Mouse (Mus musculus) liver, embryonic 13.5 days (tissue): ENCODE measurements at regions not wholly inside any gene's neighbourhood (a gene's known extent, or its start where the extent isn't known, plus 50 kb on each side); places are given as distances from the start of the nearest gene placed in this dataset.

Source experiments
- ATAC-seq: fragments of 200-750 bp; cut with Nextera tagmentation; 2 replicates; pipeline ENCODE4 v1.8.0; 2017; ENCODE audit warnings: low read depth, mild to moderate bottlenecking, moderate number of reproducible peaks, moderate library complexity
- DNase-seq: peaks from one replicate; pipeline ENCODE4 v3.0.0; 2022
- H3K27ac ChIP-seq: fragments of 300-500 bp; sonication (generic); 2 replicates; pipeline ENCODE4 v1.5.1; 2015; ENCODE audit warnings: moderate library complexity, mild to moderate bottlenecking, inconsistent platforms
- H3K27me3 ChIP-seq: fragments of 300-500 bp; sonication (generic); 2 replicates; pipeline ENCODE4 v1.6.1; 2015; ENCODE audit warnings: mild to moderate bottlenecking, inconsistent platforms
- H3K36me3 ChIP-seq: fragments of 300-500 bp; sonication (generic); 2 replicates; pipeline ENCODE4 v1.6.1; 2015; ENCODE audit warnings: mild to moderate bottlenecking, inconsistent platforms
- H3K4me1 ChIP-seq: fragments of 300-500 bp; sonication (generic); replicated peaks from 2 replicates; pipeline ENCODE4 v1.6.1; 2015; ENCODE audit warnings: inconsistent platforms
- H3K4me2 ChIP-seq: fragments of 300-500 bp; sonication (generic); 2 replicates; pipeline ENCODE4 v1.6.1; 2015; ENCODE audit warnings: inconsistent platforms, mild to moderate bottlenecking, moderate library complexity
- H3K4me3 ChIP-seq: fragments of 300-500 bp; sonication (generic); replicated peaks from 2 replicates; pipeline ENCODE4 v1.5.1; 2015; ENCODE audit warnings: mild to moderate bottlenecking, inconsistent platforms
- H3K9ac ChIP-seq: fragments of 300-500 bp; sonication (generic); 2 replicates; pipeline ENCODE4 v1.6.1; 2015; ENCODE audit warnings: mild to moderate bottlenecking, inconsistent platforms
- H3K9me3 ChIP-seq: fragments of 300-500 bp; sonication (generic); replicated peaks from 2 replicates; pipeline ENCODE4 v1.6.1; 2016; ENCODE audit warnings: inconsistent platforms
- WGBS: fragments of 180-500 bp; shearing (Covaris S2); methylation state at CpG from one replicate; pipeline ENCODE4 v1.1.7; 2015; ENCODE audit not compliant: insufficient replicate concordance; 5-methylcytosine and 5-hydroxymethylcytosine counted together

DNA sequence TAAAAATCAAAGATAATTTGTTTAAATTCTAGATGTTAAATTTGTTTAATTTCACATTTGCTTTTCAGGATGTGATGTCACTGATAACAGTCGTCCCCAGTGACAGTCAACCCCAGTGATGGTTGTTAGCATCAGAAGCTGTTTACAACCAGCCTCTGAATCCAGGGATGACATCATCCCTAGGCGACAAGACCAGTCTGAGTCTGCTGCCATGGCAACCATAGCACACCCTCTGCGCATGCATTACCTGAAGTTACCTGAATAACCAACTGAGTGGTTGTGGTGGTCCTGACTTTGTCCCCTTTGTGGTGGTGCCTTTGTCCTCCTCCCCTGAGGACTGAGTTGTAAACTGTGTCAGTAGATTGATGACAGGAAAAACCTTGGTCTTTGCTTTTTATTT lies 92.0 kb upstream of the Zfp644 start:
- 22% methylated on average over 3 of the region's 3 CpGs for WGBS
- DNase-seq (no peak), ATAC-seq (no peak)
- Histone ChIP-seq H3K27me3 (peaks cover 12% of the 10 kb centered on the region; the same call in 1 of the 2 replicates), H3K27ac (no peak overlapping the region), H3K9ac (no peak overlapping the region), H3K4me3 (no peak overlapping the region), H3K9me3 (no peaks in the 10 kb centered on the region), H3K4me1 (peaks cover 12% of the 10 kb centered on the region), H3K36me3 (no peaks in the 10 kb centered on the region), H3K4me2 (no peak overlapping the region)

DNA sequence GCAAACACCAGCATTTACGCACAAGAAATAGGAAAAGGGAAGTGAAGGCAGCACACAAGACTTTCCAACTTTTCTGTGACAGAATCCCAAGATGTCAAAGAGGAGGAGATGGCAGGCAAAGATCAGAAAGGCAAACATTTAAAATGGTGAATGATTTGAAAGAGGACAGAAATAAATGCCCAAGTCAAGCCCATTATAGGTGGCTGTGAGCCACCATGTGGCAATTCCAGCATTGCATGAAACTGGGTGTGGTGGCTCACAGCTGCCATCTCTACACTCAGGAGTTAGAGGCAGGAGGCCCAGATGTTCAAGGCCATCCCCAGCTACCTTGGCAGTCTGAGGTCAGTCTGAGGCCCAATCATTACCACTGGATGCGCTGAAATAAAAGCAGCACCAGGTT lies 88.0 kb upstream of the Zfp644 start:
- Histone ChIP-seq H3K4me2 (0 out of 2 replicates have a peak overlapping the region, but pooled peaks have one; percentile 1), H3K27ac (no peak overlapping the region), H3K9ac (no peak overlapping the region), H3K4me3 (no peak overlapping the region), H3K36me3 (no peaks in the 10 kb centered on the region), H3K4me1 (peaks cover 10% of the 10 kb centered on the region; the same call in 1 of the 2 replicates), H3K27me3 (peaks cover 4% of the 10 kb centered on the region; the same call in 1 of the 2 replicates), H3K9me3 (no peaks in the 10 kb centered on the region)
- ATAC-seq (no peak), DNase-seq (no peak)
- 53% methylated on average over 2 of the region's 2 CpGs for WGBS

DNA sequence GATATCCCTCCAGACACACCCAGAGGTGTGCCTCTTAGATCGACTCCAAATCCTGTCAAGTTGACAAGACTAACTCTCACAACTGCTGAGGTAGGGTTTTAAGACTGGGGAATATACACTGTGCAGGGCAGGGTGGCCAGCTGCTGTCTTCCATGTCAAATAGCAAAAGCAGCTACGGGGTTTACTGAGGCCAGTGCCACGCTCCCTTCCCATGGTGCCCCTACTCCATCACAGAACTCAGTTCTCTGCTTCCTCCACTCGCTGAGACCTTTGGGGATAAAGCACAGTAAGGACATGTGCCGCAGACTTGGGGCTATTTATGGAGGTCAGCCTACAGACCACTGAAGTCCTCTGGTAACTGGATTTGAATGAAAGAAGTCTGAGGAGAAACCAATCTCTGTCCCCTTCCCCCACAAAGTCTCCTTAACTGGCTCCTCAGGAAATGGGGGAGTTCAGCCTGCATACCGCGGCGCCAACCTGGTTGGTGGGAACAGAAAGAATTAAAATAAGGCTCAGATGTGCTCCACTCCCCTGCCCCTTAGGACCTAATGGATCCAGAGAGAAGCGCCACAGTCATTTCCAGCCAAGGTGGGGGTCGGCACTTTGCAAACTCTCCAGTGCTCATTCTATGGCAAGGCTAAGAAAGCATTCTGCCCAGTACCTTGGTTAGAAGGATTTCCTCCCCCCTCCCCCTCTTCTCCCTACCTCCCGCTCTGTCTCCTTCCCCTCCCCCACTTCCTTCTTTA lies 87.0 kb upstream of the Zfp644 start:
- DNase-seq (no peak), ATAC-seq (no peak)
- Histone ChIP-seq H3K27ac (no peak overlapping the region), H3K9ac (no peak overlapping the region), H3K4me3 (no peak overlapping the region), H3K4me1 (peaks cover 10% of the 10 kb centered on the region; the same call in 1 of the 2 replicates), H3K4me2 (peak overlapping the region; percentile 43), H3K27me3 (peaks cover 4% of the 10 kb centered on the region; the same call in 1 of the 2 replicates), H3K9me3 (no peaks in the 10 kb centered on the region), H3K36me3 (no peaks in the 10 kb centered on the region)
- 13% methylated on average over 11 of the region's 11 CpGs for WGBS

DNA sequence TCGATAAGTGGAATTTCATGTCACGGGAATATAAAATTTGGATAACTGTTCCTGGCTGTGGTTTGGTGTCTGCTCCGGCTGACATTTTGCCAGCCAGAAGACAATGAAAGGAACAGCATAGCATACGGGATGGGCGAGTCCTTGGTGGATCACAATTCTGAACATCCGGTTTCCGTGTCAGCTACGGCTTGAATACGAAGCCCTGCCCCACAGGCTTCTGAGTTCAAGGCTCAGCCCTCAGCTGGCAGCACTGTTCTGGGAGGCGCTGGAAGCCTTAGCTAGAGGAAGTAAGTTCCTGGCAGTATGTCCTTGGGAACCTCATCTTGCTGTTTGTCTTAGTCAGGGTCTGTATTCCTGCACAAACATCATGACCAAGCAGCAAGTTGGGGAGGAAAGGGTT lies 83.7 kb upstream of the Zfp644 start:
- ATAC-seq: no peak
- no peak for DNase-seq
- no peaks in the 10 kb centered on the region for H3K36me3 ChIP-seq
- H3K4me3 ChIP-seq: no peak overlapping the region
- H3K27ac ChIP-seq: no peak overlapping the region
- WGBS: 70% methylated on average over 10 of the region's 10 CpGs
- no peaks in the 10 kb centered on the region for H3K9me3 ChIP-seq
- no peak overlapping the region for H3K4me2 ChIP-seq
- H3K9ac ChIP-seq: no peak overlapping the region
- H3K4me1 ChIP-seq: peaks cover 10% of the 10 kb centered on the region; the same call in 1 of the 2 replicates
- peaks cover 4% of the 10 kb centered on the region; the same call in 1 of the 2 replicates for H3K27me3 ChIP-seq

DNA sequence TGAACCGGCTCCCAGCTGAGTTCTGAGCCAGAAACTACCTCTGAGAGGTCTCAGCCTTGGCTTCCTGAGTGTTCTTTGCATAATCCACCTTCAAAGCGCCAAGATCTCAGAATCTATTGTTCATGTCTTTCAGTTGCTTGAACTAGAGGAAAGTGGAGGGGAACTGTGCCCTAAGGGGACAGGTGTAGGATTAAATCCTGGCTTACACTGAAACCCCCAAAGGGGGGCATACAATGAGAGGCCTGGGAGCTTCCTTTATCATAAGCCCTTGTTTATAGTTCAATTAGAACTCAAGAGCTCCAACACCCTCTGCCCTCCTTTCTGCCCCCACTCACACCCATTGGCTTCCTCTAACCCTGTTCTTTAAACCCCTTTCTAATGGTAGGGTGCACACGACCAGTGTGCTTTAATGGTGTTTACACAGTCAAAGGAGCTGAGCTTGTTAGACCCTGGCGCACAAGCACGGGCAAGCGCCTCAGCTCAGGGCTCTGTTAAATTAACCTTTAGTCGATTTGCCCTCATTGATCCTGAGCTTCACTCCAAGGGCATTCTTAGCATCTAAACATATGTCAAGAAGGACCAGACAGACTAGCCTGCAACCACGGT lies 81.2 kb upstream of the Zfp644 start:
- Histone ChIP-seq H3K4me1 (no peaks in the 10 kb centered on the region), H3K36me3 (no peaks in the 10 kb centered on the region), H3K9ac (no peak overlapping the region), H3K9me3 (no peaks in the 10 kb centered on the region), H3K4me3 (no peak overlapping the region), H3K27me3 (0 out of 2 replicates have a peak, but pooled peaks cover 2% of the 10 kb centered on the region), H3K27ac (no peak overlapping the region), H3K4me2 (no peak overlapping the region)
- ATAC-seq (no peak), DNase-seq (no peak)
- 47% methylated on average over 8 of the region's 8 CpGs for whole genome bisulfite sequencing

DNA sequence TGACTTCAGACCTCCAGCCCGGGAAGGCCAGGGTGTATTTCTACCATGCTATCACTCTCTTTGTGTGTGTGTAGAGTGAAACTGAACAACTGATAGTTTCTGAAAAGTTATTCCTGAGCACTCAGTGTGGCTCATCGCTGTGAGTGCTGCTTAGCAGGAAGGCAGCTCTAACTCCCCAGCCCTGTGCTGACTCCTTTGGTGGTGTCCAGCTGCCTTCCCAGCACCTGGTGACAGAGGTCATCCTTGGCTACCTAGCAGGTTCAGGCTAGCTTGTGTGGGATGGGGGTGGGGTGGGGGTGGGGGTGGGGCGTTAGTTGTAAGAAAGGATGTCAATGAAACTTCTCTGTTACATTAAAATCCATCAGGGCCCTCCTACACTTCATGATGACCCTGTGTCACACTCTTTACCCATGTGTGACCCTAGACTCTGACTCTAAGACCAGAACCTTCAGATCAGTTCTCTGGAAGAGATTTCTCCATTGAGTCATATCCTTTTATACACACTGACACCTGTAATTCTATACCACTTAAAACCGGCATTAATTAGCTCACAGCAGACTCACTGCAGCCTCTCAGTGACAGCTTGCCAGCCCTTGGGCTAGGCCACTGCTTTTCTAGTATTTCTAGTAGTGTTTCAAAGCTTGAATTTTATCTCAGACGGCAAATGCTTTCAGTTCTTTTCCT lies 78.1 kb upstream of the Zfp644 start:
- Histone ChIP-seq H3K27me3 (0 out of 2 replicates have a peak, but pooled peaks cover 4% of the 10 kb centered on the region), H3K27ac (no peak overlapping the region), H3K4me3 (no peak overlapping the region), H3K4me2 (no peak overlapping the region), H3K9me3 (no peaks in the 10 kb centered on the region), H3K36me3 (no peaks in the 10 kb centered on the region), H3K9ac (no peak overlapping the region), H3K4me1 (no peaks in the 10 kb centered on the region)
- DNase-seq: no peak
- ATAC-seq: no peak
- WGBS: 61% methylated on average over 5 of the region's 5 CpGs

DNA sequence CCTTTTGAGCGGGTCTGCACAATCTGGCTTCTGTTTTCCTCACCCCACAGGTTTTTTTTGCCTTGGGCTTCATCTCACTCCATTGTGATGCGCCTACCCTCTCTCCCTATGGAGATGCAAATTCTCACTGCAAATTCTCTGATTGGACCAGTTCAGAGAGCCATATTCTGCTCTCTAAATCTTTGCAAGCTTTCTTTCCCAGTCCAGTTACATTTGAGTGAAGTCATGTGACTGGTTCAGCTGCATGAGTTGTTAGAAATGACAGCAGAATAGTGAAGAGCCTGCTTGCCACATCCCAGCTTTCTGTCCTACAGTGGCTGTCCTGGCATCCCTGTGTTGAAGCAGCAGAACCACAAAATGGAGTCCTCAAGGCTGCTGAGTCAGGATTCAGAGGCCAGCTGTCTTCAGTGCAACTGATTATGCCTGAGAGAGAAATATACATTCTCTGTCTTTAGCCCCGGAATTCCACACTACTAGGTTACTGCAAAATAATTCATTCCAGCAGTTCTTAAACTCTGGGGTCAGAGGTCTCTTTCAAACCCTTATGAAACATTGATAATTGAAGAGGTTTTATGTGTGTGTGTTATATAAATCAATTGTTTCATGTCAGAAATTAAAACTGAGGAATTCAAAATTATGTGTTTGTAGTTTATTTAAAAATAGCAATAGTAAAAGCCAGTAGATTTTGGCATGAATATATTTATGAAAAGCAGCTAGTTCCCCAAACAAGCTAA lies 76.3 kb upstream of the Zfp644 start:
- no peak overlapping the region for H3K27ac ChIP-seq
- ATAC-seq (no peak), DNase-seq (no peak)
- no peak overlapping the region for H3K4me3 ChIP-seq
- no peak overlapping the region for H3K4me2 ChIP-seq
- no peaks in the 10 kb centered on the region for H3K9me3 ChIP-seq
- no peaks in the 10 kb centered on the region for H3K4me1 ChIP-seq
- H3K9ac ChIP-seq: no peak overlapping the region
- 49% methylated on average over 3 of the region's 3 CpGs for WGBS
- H3K27me3 ChIP-seq: 0 out of 2 replicates have a peak, but pooled peaks cover 4% of the 10 kb centered on the region
- H3K36me3 ChIP-seq: no peaks in the 10 kb centered on the region

DNA sequence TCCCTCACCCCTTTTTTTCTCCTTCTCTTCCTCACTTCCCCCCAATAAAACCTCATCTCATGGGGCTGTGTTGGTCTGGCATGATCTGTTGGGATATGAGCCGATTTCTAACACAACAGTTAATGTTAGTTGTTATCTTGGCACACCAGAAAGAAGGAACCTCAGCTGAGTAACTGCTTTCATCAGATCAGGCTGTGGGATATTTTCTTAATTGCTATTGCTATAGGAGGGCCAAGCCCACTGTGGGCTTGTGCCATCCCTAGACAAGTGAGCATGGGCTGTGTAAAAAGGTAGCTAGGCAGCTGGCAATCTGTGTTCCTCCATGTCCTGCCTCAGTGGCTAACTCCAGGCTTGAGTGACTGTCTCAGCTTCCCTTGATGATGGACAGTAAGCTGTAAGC lies 73.9 kb upstream of the Zfp644 start:
- H3K27ac ChIP-seq: no peak overlapping the region
- DNase-seq: no peak
- no peaks in the 10 kb centered on the region for H3K4me1 ChIP-seq
- H3K9me3 ChIP-seq: no peaks in the 10 kb centered on the region
- no peak overlapping the region for H3K4me2 ChIP-seq
- H3K27me3 ChIP-seq: 0 out of 2 replicates have a peak, but pooled peaks cover 4% of the 10 kb centered on the region
- no peak overlapping the region for H3K4me3 ChIP-seq
- ATAC-seq: no peak
- no peak overlapping the region for H3K9ac ChIP-seq
- WGBS: 41% methylated on average over 1 of the region's 1 CpGs
- no peaks in the 10 kb centered on the region for H3K36me3 ChIP-seq

DNA sequence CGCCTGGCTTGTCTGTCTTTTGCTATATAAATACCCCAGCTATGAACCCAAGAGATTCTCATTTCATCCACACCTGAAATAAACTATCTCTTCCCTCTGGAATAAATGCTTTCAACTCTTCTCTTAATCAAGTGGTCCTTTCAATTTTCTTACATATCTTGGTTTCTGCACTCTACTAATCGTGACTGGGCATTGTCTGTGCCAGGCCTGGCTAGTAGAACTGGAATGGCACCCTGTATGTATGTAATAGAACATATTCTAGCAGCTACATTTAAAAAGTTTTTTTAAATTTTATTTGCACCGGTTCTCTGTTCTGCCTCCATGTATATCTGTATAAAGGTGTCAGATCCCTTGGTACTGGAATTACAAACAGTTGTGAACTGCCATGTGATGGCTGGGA lies 68.2 kb upstream of the Zfp644 start:
- no peaks in the 10 kb centered on the region for H3K4me1 ChIP-seq
- H3K27ac ChIP-seq: no peak overlapping the region
- peaks cover 9% of the 10 kb centered on the region; the same call in 1 of the 2 replicates for H3K27me3 ChIP-seq
- H3K4me3 ChIP-seq: no peak overlapping the region
- 58% methylated on average over 3 of the region's 3 CpGs for WGBS
- ATAC-seq (no peak), DNase-seq (no peak)
- no peak overlapping the region for H3K9ac ChIP-seq
- no peaks in the 10 kb centered on the region for H3K9me3 ChIP-seq
- H3K4me2 ChIP-seq: no peak overlapping the region
- no peaks in the 10 kb centered on the region for H3K36me3 ChIP-seq

DNA sequence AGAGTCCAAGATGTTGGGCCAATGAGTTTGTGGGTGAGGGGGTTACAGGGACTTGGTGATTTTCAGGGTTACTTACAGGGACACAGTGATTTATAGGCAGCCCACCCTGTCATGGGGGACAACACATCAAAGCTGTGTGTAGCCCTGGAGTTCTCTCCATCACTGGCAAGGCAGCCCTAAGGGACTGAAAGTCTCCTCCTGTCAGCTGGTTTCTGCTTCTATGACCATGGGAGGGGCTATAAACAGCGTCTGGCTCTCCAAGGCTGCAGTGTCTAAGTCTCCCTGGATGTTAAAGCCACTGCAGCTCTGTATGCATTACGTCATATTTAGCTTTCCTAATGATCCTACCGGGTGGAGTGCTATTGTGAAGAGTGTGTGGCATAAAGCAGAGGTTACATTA lies 66.2 kb upstream of the Zfp644 start:
- peaks cover 22% of the 10 kb centered on the region for H3K27me3 ChIP-seq
- no peaks in the 10 kb centered on the region for H3K4me1 ChIP-seq
- H3K4me3 ChIP-seq: no peak overlapping the region
- no peak overlapping the region for H3K4me2 ChIP-seq
- no peak for ATAC-seq
- no peaks in the 10 kb centered on the region for H3K9me3 ChIP-seq
- no peak overlapping the region for H3K9ac ChIP-seq
- WGBS: 48% methylated on average over 3 of the region's 3 CpGs
- H3K36me3 ChIP-seq: no peaks in the 10 kb centered on the region
- no peak overlapping the region for H3K27ac ChIP-seq
- DNase-seq: no peak

DNA sequence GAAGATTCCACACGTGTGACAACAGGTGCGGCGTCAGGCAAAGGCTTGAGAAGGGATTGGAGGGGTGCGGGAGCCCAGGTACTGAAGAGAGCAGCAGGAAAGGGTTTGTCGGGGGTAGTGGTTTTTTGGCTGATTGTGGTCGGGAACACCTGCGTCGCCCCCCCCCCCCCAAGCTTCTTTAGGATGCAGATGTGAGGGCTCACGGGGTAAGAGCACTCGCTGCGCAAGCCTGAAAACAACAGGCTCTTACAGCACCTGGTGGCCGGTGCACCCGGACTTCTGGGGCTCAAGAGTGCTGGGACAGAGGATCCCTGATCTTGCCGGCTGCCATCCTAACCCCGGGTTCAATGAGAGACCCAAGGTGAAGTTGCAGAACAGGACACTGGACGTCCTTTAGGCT lies 60.9 kb upstream of the Zfp644 start:
- Histone ChIP-seq H3K9me3 (no peaks in the 10 kb centered on the region), H3K36me3 (no peaks in the 10 kb centered on the region), H3K4me2 (no peak overlapping the region), H3K9ac (no peak overlapping the region), H3K27ac (no peak overlapping the region), H3K27me3 (peaks cover 46% of the 10 kb centered on the region), H3K4me1 (peaks cover 3% of the 10 kb centered on the region; the same call in 1 of the 2 replicates), H3K4me3 (no peak overlapping the region)
- ATAC-seq: no peak
- no peak for DNase-seq
- 13% methylated on average over 16 of the region's 16 CpGs for WGBS
